Mouse (Mus musculus) embryonic fibroblast, embryonic 13.5 days (primary cell): ENCODE measurements at regions not wholly inside any gene's neighbourhood (a gene's known extent, or its start where the extent isn't known, plus 50 kb on each side); places are given as distances from the start of the nearest gene placed in this dataset.

Experiments
- CTCF ChIP-seq: IDR thresholded peaks from 2 replicates; pipeline ENCODE4 v1.5.1; 2011; ENCODE audit warnings: mild to moderate bottlenecking, control low read depth, low read length, moderate library complexity, borderline replicate concordance; ENCODE audit not compliant: insufficient read depth
- POLR2A ChIP-seq: IDR thresholded peaks from 2 replicates; pipeline ENCODE4 v1.6.1; 2011; ENCODE audit warnings: low read depth, mild to moderate bottlenecking, control low read depth, low read length, moderate library complexity

GRCm38 (mm10) chr15:61455042-61455441 is 532.2 kb upstream of the A1bg start:
- TF ChIP-seq POLR2A (no peak), CTCF (no peak)
